Mouse (Mus musculus) testis, postnatal 10 days (tissue): Measurements from ENCODE around the gene Bmp8b.
"Not testable (repeated sequence)": the region's sequence is repeated elsewhere in the genome, so short reads cannot be mapped to it uniquely, and the experiment has no call there.

Source experiments
- DNase-seq: peaks from one replicate; pipeline ENCODE4 v3.0.0; 2021; ENCODE audit warnings: low spot score

The Bmp8b gene

GRCm38 (mm10) chr4:123104651-123105450 is at the start of gene Bmp8b:
Gene Bmp8b, plus strand, starts transcription at chr4:123105165.
- DNase-seq = peak; percentile 43

GRCm38 (mm10) chr4:123056560-123057109 is 48.3 kb upstream of the Bmp8b start:
- DNase-seq = no peak

GRCm38 (mm10) chr4:123057957-123058356 is 47.0 kb upstream of the Bmp8b start:
- no peak for DNase-seq

- no peak for DNase-seq
Observed at GRCm38 (mm10) chr4:123061744-123062143, 43.2 kb upstream of the Bmp8b start.

GRCm38 (mm10) chr4:123068646-123069045 is 36.3 kb upstream of the Bmp8b start:
- DNase-seq = no peak

GRCm38 (mm10) chr4:123071266-123071966 is 33.5 kb upstream of the Bmp8b start:
- peak; percentile 79 for DNase-seq

GRCm38 (mm10) chr4:123076928-123077327 is 28.0 kb upstream of the Bmp8b start:
- no peak for DNase-seq

- no peak for DNase-seq
Observed at GRCm38 (mm10) chr4:123078231-123078630, 26.7 kb upstream of the Bmp8b start.

- peak; percentile 70 for DNase-seq
Observed at GRCm38 (mm10) chr4:123080791-123081190, 24.2 kb upstream of the Bmp8b start.

- peak; percentile 76 for DNase-seq
Observed at GRCm38 (mm10) chr4:123082283-123083163, 22.4 kb upstream of the Bmp8b start.

GRCm38 (mm10) chr4:123083323-123083902 is 21.6 kb upstream of the Bmp8b start:
- DNase-seq = no peak

- no peak for DNase-seq
Observed at GRCm38 (mm10) chr4:123085290-123085689, 19.7 kb upstream of the Bmp8b start.

- no peak for DNase-seq
Observed at GRCm38 (mm10) chr4:123086381-123086780, 18.6 kb upstream of the Bmp8b start.

- DNase-seq = no peak
Observed at GRCm38 (mm10) chr4:123092621-123093020, 12.3 kb upstream of the Bmp8b start.

- no peak for DNase-seq
Observed at GRCm38 (mm10) chr4:123093064-123093776, 11.7 kb upstream of the Bmp8b start.

- no peak for DNase-seq
Observed at GRCm38 (mm10) chr4:123093869-123094268, 11.1 kb upstream of the Bmp8b start.

- DNase-seq = no peak
Observed at GRCm38 (mm10) chr4:123105451-123105790, 456 bp downstream of the Bmp8b start.

- DNase-seq = not testable (repeated sequence)
Observed at GRCm38 (mm10) chr4:123105929-123106328, 964 bp downstream of the Bmp8b start.

- DNase-seq = no peak
Observed at GRCm38 (mm10) chr4:123106864-123107263, 1.9 kb downstream of the Bmp8b start.

- DNase-seq = no peak
Observed at GRCm38 (mm10) chr4:123108056-123108455, 3.1 kb downstream of the Bmp8b start.

- DNase-seq = no peak
Observed at GRCm38 (mm10) chr4:123110751-123111150, 5.8 kb downstream of the Bmp8b start.
